Mouse (Mus musculus): ENCODE measurements around the gene Ndel1.

Gene Ndel1

GRCm38 (mm10) chr11:68892233-68892832 lies 20.7 kb upstream of the Ndel1 start:
- no peak for DNase-seq (ENCODE audit: low spot score)

- no peak for DNase-seq (ENCODE audit: low spot score)
Measured at GRCm38 (mm10) chr11:68891823-68892222, 20.2 kb upstream of the Ndel1 start.

- no peak for DNase-seq (ENCODE audit: low spot score)
Measured at GRCm38 (mm10) chr11:68890625-68891024, 19.0 kb upstream of the Ndel1 start.

GRCm38 (mm10) chr11:68888653-68889052 lies 17.0 kb upstream of the Ndel1 start:
- DNase-seq (ENCODE audit: low spot score) = no peak

GRCm38 (mm10) chr11:68888253-68888652 lies 16.6 kb upstream of the Ndel1 start, which contains the start of gene Rnf222:
Rnf222 (plus strand) TSS chr11:68888553.
- no peak for DNase-seq (ENCODE audit: low spot score)

GRCm38 (mm10) chr11:68886091-68886490 lies 14.4 kb upstream of the Ndel1 start:
- no peak for DNase-seq (ENCODE audit: low spot score)

GRCm38 (mm10) chr11:68884368-68884767 lies 12.7 kb upstream of the Ndel1 start:
- DNase-seq (ENCODE audit: low spot score) = no peak

- DNase-seq (ENCODE audit: low spot score) = no peak
Measured at GRCm38 (mm10) chr11:68883843-68884242, 12.2 kb upstream of the Ndel1 start.

- DNase-seq (ENCODE audit: low spot score) = no peak
Measured at GRCm38 (mm10) chr11:68882107-68882506, 10.4 kb upstream of the Ndel1 start.

GRCm38 (mm10) chr11:68878811-68879210 lies 7.2 kb upstream of the Ndel1 start:
- DNase-seq (ENCODE audit: low spot score) = no peak

GRCm38 (mm10) chr11:68874841-68875240 lies 3.2 kb upstream of the Ndel1 start:
- DNase-seq (ENCODE audit: low spot score) = peak; percentile 89

GRCm38 (mm10) chr11:68871277-68871676 lies 381 bp downstream of the Ndel1 start:
- DNase-seq (ENCODE audit: low spot score) = no peak

- peak; percentile 7 for DNase-seq (ENCODE audit: low spot score)
Measured at GRCm38 (mm10) chr11:68864544-68865189, 7.0 kb downstream of the Ndel1 start.

GRCm38 (mm10) chr11:68863631-68864091 lies 8.0 kb downstream of the Ndel1 start:
- DNase-seq (ENCODE audit: low spot score) = no peak

- no peak for DNase-seq (ENCODE audit: low spot score)
Measured at GRCm38 (mm10) chr11:68862260-68862659, 9.4 kb downstream of the Ndel1 start.

- no peak for DNase-seq (ENCODE audit: low spot score)
Measured at GRCm38 (mm10) chr11:68859943-68860593, 11.6 kb downstream of the Ndel1 start.

- DNase-seq (ENCODE audit: low spot score) = no peak
Measured at GRCm38 (mm10) chr11:68857329-68857728, 14.3 kb downstream of the Ndel1 start.

GRCm38 (mm10) chr11:68854621-68855020 lies 17.0 kb downstream of the Ndel1 start:
- no peak for DNase-seq (ENCODE audit: low spot score)

- DNase-seq (ENCODE audit: low spot score) = no peak
Measured at GRCm38 (mm10) chr11:68853611-68854401, 17.9 kb downstream of the Ndel1 start.

- DNase-seq (ENCODE audit: low spot score) = peak; percentile 100
Measured at GRCm38 (mm10) chr11:68852932-68853409, 18.7 kb downstream of the Ndel1 start.

GRCm38 (mm10) chr11:68852486-68852901 lies 19.2 kb downstream of the Ndel1 start:
- peak; percentile 50 for DNase-seq (ENCODE audit: low spot score)

Measured in embryo, embryonic 10.5 days (tissue).